Mouse (Mus musculus): ENCODE results near the gene Adamts14. TPM values are rescaled to one million over a fixed set of nuclear protein-coding genes. Genes with fewer than 3 reads are reported as not detected.

Gene Adamts14
- polyA plus RNA-seq, 1 experiment from 2014 or later, result 0.37 TPM

DNA sequence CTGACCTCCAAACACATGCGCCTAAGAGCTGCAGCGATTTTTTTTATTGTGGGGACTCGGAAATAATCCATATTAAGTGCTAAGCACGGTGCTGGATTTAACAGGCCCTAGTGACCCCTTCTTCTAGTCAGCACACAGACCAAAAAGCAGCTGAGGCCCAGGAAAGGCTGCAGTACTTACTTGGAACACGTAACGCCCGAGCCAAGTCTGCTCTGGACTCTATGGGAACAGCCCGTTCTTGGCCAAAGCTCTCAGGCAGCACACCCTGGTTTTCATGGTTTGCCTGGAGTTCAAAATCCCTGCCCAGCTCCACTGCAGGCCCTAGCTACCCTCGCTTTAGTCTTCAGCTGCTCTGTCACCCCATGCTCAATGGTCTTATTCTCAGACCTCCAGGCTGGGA is 78.6 kb downstream of the Adamts14 start:
- DNase-seq (ENCODE audit: low spot score), result no peak

GRCm38 (mm10) chr10:61188010-61188409 is 85.2 kb downstream of the Adamts14 start:
- ATAC-seq (ENCODE audit: low FRiP score), result no peak
- no peak overlapping the region for H3K27ac ChIP-seq (ENCODE audit: low read depth, low read length)
- H3K36me3 ChIP-seq (ENCODE audit: control insufficient read depth, insufficient read depth, low read length), result no peaks in the 10 kb centered on the region
- no peak overlapping the region for H3K9ac ChIP-seq (ENCODE audit: low read depth, low read length)
- no peaks in the 10 kb centered on the region for H3K4me1 ChIP-seq (replicated peaks; ENCODE audit: control insufficient read depth, insufficient read depth, low read length)
- no peak for DNase-seq (ENCODE audit: low spot score)
- no peaks in the 10 kb centered on the region for H3K27me3 ChIP-seq (ENCODE audit: control insufficient read depth, insufficient read depth, low read length)
- H3K4me3 ChIP-seq (ENCODE audit: low read depth, low read length), result no peak overlapping the region
- 74% methylated on average over 3 of the region's 3 CpGs for WGBS
- H3K4me2 ChIP-seq (replicated peaks; ENCODE audit: low read depth, low read length), result no peak overlapping the region
- no peaks in the 10 kb centered on the region for H3K9me3 ChIP-seq (ENCODE audit: control insufficient read depth, low read length)

More for the DNA sequence above, 78.6 kb downstream of the Adamts14 start:
- no peaks in the 10 kb centered on the region for H3K4me1 ChIP-seq (replicated peaks; ENCODE audit: control insufficient read depth, insufficient read depth, low read length)
- H3K9me3 ChIP-seq (ENCODE audit: control insufficient read depth, low read length), result no peaks in the 10 kb centered on the region
- H3K27me3 ChIP-seq (ENCODE audit: control insufficient read depth, insufficient read depth, low read length), result no peaks in the 10 kb centered on the region
- 89% methylated on average over 9 of the region's 9 CpGs for WGBS
- H3K27ac ChIP-seq (ENCODE audit: low read depth, low read length), result no peak overlapping the region
- no peak overlapping the region for H3K4me3 ChIP-seq (ENCODE audit: low read depth, low read length)
- no peak overlapping the region for H3K9ac ChIP-seq (ENCODE audit: low read depth, low read length)
- H3K36me3 ChIP-seq (ENCODE audit: control insufficient read depth, insufficient read depth, low read length), result no peaks in the 10 kb centered on the region
- no peak for ATAC-seq (ENCODE audit: low FRiP score)
- no peak overlapping the region for H3K4me2 ChIP-seq (replicated peaks; ENCODE audit: low read depth, low read length)

- DNase-seq (ENCODE audit: low spot score), result no peak
- Histone ChIP-seq H3K4me1 (replicated peaks; ENCODE audit: control insufficient read depth, insufficient read depth, low read length) (no peaks in the 10 kb centered on the region), H3K27ac (ENCODE audit: low read depth, low read length) (no peak overlapping the region), H3K4me3 (ENCODE audit: low read depth, low read length) (no peak overlapping the region), H3K9ac (ENCODE audit: low read depth, low read length) (no peak overlapping the region), H3K27me3 (ENCODE audit: control insufficient read depth, insufficient read depth, low read length) (no peaks in the 10 kb centered on the region), H3K4me2 (replicated peaks; ENCODE audit: low read depth, low read length) (no peak overlapping the region), H3K36me3 (ENCODE audit: control insufficient read depth, insufficient read depth, low read length) (no peaks in the 10 kb centered on the region), H3K9me3 (ENCODE audit: control insufficient read depth, low read length) (no peaks in the 10 kb centered on the region)
- no peak for ATAC-seq (ENCODE audit: low FRiP score)
- 87% methylated on average over 3 of the region's 3 CpGs for WGBS
Measured at GRCm38 (mm10) chr10:61187001-61187400, 86.2 kb downstream of the Adamts14 start.

- 82% methylated on average over 6 of the region's 6 CpGs for WGBS
Measured at GRCm38 (mm10) chr10:61179927-61180326, 93.3 kb downstream of the Adamts14 start.

DNA sequence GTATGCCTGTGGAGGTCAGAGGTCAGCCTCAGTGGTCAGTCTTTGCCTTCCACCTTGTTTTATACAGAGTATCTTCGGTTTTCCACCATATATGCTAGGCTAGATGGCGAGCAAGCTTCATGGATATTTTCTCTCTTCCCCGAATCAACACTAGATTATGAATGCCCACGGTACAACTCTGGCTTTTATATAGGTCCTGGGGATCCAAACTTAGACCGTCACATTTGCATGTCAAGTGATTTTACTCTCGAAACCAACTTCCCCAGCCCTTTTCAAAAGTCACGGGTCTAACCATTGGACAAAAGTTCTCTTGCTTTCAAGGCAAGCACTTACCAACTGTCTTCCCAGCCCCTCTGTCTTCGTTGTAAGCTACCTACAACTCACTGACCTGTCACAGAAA is 94.6 kb downstream of the Adamts14 start:
- ATAC-seq (ENCODE audit: low FRiP score) (no peak), DNase-seq (ENCODE audit: low spot score) (no peak)
- H3K4me1 ChIP-seq (replicated peaks; ENCODE audit: control insufficient read depth, insufficient read depth, low read length), result no peaks in the 10 kb centered on the region
- H3K4me3 ChIP-seq (ENCODE audit: low read depth, low read length), result no peak overlapping the region
- H3K9me3 ChIP-seq (ENCODE audit: control insufficient read depth, low read length), result no peaks in the 10 kb centered on the region
- no peak overlapping the region for H3K9ac ChIP-seq (ENCODE audit: low read depth, low read length)
- H3K27ac ChIP-seq (ENCODE audit: low read depth, low read length), result no peak overlapping the region
- 89% methylated on average over 8 of the region's 8 CpGs for WGBS
- no peak overlapping the region for H3K4me2 ChIP-seq (replicated peaks; ENCODE audit: low read depth, low read length)
- H3K27me3 ChIP-seq (ENCODE audit: control insufficient read depth, insufficient read depth, low read length), result no peaks in the 10 kb centered on the region
- H3K36me3 ChIP-seq (ENCODE audit: control insufficient read depth, insufficient read depth, low read length), result no peaks in the 10 kb centered on the region

More at GRCm38 (mm10) chr10:61179927-61180326, 93.3 kb downstream of the Adamts14 start:
- H3K36me3 ChIP-seq (ENCODE audit: control insufficient read depth, insufficient read depth, low read length), result no peaks in the 10 kb centered on the region
- no peak overlapping the region for H3K9ac ChIP-seq (ENCODE audit: low read depth, low read length)
- H3K27me3 ChIP-seq (ENCODE audit: control insufficient read depth, insufficient read depth, low read length), result no peaks in the 10 kb centered on the region
- H3K27ac ChIP-seq (ENCODE audit: low read depth, low read length), result no peak overlapping the region
- DNase-seq (ENCODE audit: low spot score) (no peak), ATAC-seq (ENCODE audit: low FRiP score) (no peak)
- H3K9me3 ChIP-seq (ENCODE audit: control insufficient read depth, low read length), result no peaks in the 10 kb centered on the region
- no peaks in the 10 kb centered on the region for H3K4me1 ChIP-seq (replicated peaks; ENCODE audit: control insufficient read depth, insufficient read depth, low read length)
- H3K4me2 ChIP-seq (replicated peaks; ENCODE audit: low read depth, low read length), result no peak overlapping the region
- no peak overlapping the region for H3K4me3 ChIP-seq (ENCODE audit: low read depth, low read length)

- 81% methylated on average over 4 of the region's 4 CpGs for WGBS
- ATAC-seq (ENCODE audit: low FRiP score) (no peak), DNase-seq (ENCODE audit: low spot score) (no peak)
- Histone ChIP-seq H3K9ac (ENCODE audit: low read depth, low read length) (no peak overlapping the region), H3K27me3 (ENCODE audit: control insufficient read depth, insufficient read depth, low read length) (no peaks in the 10 kb centered on the region), H3K4me2 (replicated peaks; ENCODE audit: low read depth, low read length) (no peak overlapping the region), H3K36me3 (ENCODE audit: control insufficient read depth, insufficient read depth, low read length) (no peaks in the 10 kb centered on the region), H3K4me1 (replicated peaks; ENCODE audit: control insufficient read depth, insufficient read depth, low read length) (no peaks in the 10 kb centered on the region), H3K27ac (ENCODE audit: low read depth, low read length) (no peak overlapping the region), H3K4me3 (ENCODE audit: low read depth, low read length) (no peak overlapping the region), H3K9me3 (ENCODE audit: control insufficient read depth, low read length) (no peaks in the 10 kb centered on the region)
Measured at GRCm38 (mm10) chr10:61177751-61178150, 95.5 kb downstream of the Adamts14 start.

- Histone ChIP-seq H3K4me1 (replicated peaks; ENCODE audit: control insufficient read depth, insufficient read depth, low read length) (no peaks in the 10 kb centered on the region), H3K27me3 (ENCODE audit: control insufficient read depth, insufficient read depth, low read length) (no peaks in the 10 kb centered on the region), H3K9ac (ENCODE audit: low read depth, low read length) (no peak overlapping the region), H3K27ac (ENCODE audit: low read depth, low read length) (no peak overlapping the region), H3K4me2 (replicated peaks; ENCODE audit: low read depth, low read length) (no peak overlapping the region), H3K36me3 (ENCODE audit: control insufficient read depth, insufficient read depth, low read length) (no peaks in the 10 kb centered on the region), H3K4me3 (ENCODE audit: low read depth, low read length) (no peak overlapping the region), H3K9me3 (ENCODE audit: control insufficient read depth, low read length) (no peaks in the 10 kb centered on the region)
- WGBS, result 38% methylated on average over 7 of the region's 7 CpGs
- DNase-seq (ENCODE audit: low spot score), result no peak
- no peak for ATAC-seq (ENCODE audit: low FRiP score)
Measured at GRCm38 (mm10) chr10:61176221-61176790, 96.9 kb downstream of the Adamts14 start.

- Histone ChIP-seq H3K27ac (ENCODE audit: low read depth, low read length) (no peak overlapping the region), H3K27me3 (ENCODE audit: control insufficient read depth, insufficient read depth, low read length) (no peaks in the 10 kb centered on the region), H3K4me3 (ENCODE audit: low read depth, low read length) (no peak overlapping the region), H3K9ac (ENCODE audit: low read depth, low read length) (no peak overlapping the region), H3K9me3 (ENCODE audit: control insufficient read depth, low read length) (no peaks in the 10 kb centered on the region), H3K36me3 (ENCODE audit: control insufficient read depth, insufficient read depth, low read length) (no peaks in the 10 kb centered on the region), H3K4me1 (replicated peaks; ENCODE audit: control insufficient read depth, insufficient read depth, low read length) (no peaks in the 10 kb centered on the region), H3K4me2 (replicated peaks; ENCODE audit: low read depth, low read length) (no peak overlapping the region)
- DNase-seq (ENCODE audit: low spot score) (peak; percentile 73), ATAC-seq (ENCODE audit: low FRiP score) (no peak)
- 17% methylated on average over 24 of the region's 24 CpGs for WGBS
Measured at GRCm38 (mm10) chr10:61175442-61176204, 97.6 kb downstream of the Adamts14 start.
